Mouse (Mus musculus): ENCODE results near the gene Tbx15.

The Tbx15 gene

DNA sequence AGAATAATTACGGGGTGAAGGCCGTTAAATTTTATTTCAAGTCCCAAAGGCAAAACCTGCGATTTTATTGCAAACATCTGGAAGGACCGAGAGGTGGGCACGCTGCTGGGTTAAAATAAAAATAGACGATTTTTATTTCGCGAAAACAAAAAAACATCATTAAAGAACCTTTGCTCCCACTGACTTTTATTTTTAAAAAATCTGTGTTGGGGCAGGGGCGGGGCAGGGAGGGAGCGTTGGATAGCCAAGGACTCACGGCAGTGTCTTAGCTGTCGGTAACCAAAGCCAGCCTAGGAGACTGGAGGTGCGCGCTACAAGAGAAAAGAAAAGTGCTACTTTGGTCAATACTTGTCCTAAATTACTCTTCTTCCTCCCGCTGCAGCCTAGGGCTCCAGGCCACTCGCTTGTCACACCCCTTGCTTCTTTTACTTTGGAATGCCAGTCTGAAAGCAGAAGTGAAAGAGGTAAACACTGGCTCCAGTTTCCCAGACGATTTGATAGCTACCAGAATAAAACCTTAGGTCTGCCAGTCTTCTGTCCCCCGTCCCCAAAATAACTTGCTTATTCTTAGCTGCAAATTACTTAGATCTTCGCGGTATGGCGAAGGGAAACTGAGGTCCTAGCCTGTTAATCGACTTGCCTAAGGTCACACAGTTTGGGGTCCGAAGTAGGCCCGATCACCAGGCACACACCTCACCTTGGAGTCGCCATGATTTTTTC is 8.8 kb downstream of the Tbx15 start:
- no peak for DNase-seq

DNA sequence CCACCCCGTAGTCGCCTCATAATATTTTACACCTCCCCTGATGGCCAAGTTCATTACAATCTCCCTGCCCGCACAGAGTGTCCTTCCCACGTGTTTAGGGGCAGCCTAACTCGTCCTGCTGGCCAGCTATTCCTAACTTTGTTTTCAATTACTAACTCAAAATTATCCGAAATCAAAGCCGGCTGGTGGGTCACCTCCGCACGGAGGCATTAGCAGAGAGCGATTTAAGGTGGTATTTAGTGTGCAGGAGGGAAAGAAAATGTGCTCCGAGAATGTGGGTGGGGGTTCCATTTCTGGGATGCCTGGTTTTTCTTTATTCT is 9.3 kb downstream of the Tbx15 start:
- no peak for DNase-seq

DNA sequence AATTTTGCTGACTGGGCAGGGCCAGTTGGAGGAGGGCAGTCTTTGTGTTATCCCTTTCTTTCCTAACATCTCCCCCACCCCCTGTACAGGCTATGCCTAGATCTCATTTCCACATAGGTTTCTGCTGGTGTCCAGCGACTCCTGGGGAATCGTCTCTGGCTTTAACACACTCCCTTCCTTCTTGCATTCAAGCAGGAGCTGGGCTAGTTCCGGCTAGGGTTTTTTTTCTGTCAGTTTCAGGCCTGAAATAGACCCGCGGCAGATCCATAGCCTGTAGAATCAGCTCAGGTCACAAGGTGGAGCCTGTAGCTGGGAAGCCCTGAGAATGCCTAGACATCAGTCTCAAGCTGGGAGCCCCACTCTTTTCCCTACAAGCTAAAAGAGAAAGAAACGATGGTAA is 9.7 kb downstream of the Tbx15 start:
- DNase-seq: no peak

DNA sequence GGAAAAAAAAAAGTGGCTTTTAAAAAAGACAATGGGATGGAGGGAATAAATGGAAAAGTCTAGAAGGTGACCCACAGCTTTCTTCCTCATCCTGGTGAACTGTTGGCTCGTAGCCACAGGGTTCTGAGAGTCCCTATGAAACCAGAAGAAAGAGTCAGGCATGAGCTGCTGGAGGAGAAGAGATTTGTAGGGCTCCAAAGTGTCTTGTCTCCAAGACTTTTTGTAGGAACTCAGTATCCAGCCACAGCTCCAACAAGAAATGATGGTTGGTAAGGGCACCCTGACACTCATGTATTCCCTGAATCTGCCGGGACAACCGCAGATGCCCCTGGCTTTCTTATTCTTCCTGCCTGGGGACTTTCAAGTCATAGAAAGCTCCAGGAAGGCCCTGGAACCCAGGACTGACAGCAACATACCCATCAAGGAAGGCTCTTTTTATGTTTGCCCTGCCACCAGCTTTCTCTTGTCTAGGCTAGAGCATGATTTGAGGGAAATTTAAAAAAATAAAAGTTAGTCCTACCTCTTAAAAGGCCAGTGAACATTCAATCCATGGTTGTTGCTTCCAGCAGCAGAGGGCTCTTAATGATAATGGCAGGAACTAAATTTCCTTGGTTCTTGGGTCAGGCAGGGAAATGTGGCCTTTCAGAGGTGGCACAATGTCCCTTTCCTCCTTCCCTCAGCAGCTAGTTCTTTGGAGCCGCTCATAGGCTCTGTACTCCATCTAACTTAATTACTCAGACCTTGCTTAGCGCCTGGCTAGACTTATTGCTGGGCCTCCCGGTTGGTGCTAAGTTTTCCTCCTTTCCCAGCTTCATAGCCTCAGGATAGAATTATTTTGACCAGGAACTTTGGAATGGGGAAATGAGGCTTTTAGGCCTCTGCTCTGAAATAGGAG is 11.3 kb downstream of the Tbx15 start:
- DNase-seq: no peak

DNA sequence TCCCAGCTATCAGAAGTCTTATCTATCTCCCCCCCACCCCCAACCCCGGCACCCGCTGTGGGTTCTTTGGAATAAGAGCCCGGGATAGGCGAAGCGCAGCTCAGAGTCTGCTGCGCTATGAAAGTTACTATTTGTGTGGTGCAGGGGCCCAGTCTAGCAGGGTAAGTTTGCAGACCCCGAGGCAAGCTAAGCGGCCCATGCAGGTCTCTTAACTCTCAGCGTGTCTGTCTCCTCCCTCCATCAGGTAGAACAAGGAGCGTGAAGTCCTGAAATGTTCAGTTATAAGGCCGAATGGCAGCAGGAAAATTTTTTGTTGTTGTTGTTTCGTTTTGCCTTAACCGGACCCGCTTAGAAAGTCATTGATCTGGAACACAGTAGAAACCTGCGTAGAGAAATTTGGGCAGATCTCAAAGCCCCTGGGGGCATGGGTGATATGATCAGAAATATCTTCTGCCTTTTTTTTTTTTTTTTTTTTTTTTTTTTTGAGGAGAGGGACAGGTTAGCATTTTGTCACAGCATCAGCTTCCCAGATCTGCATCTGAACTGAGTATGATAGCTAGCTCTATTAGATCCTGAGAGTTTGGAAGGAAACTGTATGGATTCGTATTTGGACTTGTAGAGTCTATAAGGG is 12.4 kb downstream of the Tbx15 start:
- no peak for DNase-seq

DNA sequence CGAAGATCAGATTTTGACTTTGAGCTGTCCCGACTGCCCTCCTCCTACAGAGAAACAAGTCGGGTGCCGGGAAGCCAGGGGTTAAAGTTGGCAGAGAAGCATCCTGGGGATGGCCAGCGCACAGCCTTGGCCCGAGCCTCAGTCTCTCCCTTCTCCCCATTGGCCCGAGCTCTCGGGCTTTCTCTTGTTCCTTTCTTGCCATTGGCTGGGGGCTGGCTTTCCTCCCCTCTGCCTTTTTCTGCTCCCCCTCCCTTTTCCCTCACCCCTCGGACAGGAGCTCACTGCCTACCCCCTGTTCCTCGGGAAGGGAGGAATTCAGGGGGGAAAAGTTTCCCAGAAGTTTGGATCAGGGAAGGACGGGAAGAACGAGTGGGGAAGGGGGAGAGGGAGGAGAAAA is 12.9 kb downstream of the Tbx15 start:
- DNase-seq: no peak

DNA sequence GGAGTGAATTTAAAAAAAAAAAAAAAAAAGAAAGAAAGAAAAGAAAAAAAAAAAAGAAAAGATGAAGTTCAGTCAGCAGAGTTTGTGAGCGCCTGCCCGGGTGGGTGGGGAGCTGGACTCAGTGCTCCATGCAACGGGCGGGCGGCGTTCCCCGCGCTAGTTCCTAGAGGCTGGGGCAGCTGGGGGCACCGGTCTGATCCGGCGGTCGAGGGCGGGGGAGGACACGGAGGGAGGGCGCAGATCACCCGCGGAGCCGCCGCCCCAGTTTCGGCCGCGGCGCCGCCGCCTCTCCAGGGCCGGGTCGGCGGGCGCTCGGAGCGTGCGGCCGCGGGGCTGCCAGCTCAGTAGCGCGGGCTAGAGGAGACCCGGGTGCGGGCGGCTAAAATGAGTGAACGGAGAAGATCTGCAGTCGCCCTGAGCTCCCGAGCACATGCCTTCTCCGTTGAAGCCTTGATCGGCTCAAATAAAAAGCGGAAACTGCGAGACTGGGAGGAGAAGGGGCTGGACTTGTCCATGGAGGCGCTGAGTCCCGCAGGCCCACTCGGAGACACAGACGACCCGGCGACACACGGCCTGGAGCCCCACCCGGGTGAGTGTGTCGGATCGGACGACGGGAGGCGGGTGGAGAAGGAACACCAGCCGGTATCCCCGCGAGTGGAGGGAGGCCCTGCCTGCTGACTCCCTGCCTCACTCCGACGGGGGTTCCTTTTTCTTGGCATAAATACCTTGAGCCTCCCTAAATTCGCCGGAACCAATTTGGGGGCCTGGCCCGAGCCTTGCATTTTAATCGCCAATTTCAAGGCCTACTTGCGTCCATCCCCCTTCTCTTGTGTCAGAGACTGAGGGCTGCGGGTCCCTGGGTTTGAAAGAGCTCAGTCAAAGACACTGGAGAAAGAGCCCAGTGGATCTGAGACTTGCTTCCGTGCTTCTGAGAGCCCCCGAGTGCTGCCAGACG is 13.6 kb downstream of the Tbx15 start:
- no peak for DNase-seq

DNA sequence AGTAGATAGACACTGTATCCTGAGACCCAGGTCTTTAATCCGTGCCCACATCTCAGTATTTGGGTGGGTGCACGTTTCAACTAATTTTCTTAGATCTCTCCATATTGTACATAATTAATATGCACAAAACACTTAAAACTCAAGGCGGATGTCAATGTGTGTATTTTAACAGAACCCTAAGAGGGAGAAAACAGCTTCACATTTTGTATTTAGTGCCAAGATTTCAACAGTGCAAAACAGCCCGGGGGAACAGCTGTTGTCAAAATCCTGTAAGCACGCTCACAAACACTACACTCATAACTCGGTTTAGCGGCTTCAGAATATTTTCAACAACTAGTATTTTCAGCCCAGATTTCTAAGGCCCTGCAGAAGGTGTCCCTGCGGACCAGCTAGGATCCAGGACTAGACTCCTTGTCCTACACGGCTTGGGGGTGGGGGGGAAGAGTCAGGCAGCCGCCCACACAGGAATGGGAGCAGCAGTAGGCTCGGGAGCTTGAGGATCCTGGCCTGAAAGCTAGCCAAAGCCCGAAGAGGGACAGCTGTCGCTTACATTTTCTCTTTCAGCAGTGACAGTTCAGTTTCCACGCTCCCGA is 14.5 kb downstream of the Tbx15 start:
- DNase-seq: no peak

DNA sequence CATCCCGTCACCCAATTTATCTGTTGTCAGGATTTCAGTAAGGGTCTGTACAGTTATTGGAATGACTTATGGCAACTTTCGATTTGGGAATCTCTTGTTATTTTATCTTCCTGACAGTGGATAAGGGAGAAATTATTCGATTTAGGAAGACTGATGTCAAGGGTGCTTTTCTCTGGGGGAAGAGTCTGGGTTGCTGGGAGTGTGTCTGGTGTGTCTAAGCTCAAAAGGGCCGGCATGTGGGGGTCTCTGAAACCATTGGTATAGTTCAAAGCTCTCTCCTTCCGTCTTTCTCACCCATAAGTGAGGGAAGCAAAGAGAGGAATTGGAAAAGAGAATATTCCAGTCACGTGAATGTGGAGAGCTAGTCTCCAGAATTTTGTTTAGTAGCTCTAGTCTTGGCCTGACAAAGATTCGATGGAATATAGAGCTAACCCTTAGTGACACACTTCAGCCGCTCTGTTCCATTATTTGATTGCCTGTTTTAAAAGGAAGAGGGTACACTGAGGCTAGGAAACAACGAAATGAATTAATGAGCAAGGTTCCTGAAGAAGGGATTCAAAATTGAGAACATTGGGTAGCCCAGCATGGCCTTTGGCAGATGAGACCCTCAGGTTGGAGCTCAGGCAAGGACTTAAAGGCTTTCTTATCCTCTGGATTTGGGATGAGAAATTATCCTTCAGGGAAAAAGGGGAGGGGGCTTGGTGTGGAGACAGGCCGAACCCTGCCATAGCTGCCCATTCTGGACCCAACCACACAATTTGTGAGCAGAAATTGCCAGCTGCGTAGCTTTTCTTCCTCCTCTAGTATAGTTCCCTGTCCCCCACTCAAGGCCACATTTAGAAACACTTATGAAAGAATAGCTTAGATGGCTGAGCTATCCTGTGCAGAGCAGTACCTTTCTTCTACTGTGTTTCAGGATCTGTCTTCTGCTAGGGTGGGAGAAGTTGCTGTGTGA is 15.5 kb downstream of the Tbx15 start:
- no peak for DNase-seq

DNA sequence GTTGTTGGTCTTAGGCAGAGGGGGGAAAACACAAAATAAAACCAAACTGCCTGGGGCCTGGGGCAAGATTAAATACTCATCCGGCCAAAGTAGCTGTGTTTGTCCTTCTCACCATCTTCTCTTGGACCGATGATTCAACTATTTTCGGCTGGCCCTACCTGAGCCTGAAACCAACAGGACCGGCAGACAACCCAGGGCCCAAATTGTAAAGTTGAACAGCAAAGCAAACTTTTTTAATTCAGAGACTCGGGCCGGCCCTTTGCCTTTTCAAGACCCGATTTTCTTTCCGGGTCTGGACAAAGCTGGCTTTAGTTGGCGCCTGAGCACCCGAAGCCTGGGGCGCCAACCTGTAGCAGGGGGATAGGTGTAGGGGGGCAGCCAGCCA is 16.2 kb downstream of the Tbx15 start:
- DNase-seq: no peak

DNA sequence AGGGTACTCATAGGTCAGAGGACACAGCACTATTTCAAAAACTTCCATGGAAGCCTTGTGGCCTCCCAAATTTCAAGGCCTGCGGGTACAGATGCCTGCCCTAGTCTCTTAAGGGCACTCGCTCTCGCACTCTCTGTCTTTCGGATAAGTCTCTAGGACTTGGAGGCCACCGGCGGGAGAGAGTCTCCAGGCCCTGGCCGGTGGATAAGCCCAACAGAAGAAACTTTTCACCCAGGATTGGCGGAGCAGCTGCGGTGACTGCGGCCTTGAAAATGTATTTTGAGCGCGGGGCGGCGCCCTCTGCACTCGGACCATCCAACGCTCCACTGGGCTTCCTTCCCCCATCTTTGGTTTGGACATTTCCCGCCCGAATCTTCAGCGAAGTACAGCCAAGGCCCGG is 16.6 kb downstream of the Tbx15 start:
- DNase-seq: no peak

DNA sequence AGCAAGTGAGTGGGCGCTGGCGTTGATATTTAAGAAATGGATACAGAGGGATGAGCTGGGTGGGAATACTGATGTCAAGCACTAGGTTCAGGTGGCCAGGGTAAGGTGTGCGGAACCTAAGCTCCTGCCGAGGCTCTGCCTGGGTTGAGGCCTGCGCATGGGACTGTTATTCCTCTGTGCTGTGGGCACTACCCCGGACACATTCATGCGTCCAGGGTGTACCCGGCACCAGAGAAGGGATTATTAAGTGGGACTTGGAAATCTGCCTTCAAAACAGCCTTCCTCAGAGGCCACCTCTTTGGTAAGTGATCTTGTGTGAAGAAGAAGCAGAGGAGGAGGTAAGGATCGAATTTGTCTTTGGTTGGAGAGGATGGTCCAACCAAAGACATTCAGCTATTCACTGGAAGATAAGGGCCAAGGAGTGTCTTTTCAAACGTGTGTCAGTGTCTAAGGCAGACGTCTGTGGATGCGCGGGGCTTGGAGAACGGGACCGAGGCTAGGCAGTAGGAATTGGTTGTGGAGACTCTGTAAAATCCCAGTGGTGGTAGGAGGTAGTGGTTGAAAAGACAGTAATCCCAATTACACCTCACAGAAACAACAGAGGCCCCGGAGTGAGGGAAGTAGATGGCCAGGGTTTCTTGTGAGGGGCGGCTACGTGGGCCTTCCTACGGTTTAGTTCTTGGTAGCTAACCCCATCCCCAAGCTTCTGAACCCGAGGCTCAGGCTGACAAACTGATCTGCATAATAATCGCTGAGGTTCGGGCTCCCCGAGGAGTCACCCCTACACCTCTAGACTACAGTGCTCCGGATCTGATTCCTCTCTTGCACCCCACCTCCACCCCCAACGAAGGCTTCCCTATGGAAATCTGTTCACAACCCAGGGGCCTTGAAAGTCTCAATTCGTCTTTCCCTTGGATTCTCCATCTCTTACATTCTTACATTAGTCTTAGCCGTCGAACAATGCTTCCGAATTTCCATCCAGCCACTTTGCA is 17.7 kb downstream of the Tbx15 start:
- no peak for DNase-seq

DNA sequence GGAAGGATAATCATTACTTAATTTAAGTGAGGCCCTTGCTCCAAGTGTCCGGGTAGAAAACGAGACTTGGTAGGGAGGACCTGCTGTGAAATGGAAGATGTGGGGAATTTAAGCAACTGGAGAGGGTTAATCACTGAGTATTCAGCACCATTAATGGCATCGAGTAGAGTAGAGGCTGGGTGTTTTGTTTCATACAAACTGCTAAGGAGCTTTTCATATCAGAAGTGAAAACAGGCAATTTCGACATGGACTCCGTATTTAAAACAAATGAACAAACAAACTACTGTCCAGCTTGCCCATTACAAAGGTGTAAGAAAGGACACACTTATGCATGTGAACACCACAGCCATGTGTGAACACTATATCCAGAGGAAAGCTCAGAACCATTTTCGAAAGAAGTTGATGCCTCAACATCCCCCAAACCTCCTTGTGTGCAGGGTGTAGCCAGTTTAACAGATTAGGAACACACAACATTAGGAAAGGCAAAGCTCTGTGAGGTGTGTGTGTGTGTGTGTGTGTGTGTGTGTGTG is 19.6 kb downstream of the Tbx15 start:
- no peak for DNase-seq

DNA sequence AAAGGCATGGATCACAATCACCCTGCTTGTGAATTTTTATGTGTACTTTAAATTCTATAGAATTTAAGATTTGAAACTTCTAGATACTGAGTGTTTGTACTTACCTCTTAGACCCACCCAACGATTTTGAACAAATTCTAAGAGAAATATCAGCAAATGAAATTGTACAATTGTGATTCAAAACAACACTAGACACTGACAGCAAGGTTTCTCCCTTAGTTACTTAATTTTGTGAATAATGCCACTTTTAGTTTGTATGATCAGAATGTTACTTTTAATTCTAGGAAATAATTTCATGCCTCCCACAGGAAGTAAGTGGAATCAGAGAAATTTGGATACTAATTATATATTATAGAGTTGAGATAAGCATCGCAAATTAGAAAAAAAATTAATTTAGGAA is 20.2 kb downstream of the Tbx15 start:
- DNase-seq: no peak

DNA sequence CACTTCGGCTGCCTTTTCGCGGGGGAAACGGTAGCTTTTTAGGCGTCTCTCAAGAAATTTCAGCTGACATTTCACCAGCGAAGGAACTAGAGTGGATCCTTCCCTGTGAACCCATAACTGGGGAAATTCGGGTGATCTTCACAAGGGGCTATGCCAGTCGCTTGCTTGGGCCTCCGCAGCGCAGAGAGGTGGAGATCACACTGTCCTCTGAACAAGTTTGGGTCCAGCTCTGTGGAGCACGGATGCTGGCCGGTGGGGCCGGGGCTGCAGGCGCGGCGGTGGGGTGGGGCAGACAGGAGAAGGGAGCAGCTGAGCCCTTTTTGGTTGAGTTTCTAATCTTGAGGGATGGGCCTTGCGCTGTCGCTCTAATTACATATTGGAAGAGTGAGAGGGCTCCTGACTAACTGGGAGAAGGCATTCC is 21.2 kb downstream of the Tbx15 start:
- DNase-seq: no peak

DNA sequence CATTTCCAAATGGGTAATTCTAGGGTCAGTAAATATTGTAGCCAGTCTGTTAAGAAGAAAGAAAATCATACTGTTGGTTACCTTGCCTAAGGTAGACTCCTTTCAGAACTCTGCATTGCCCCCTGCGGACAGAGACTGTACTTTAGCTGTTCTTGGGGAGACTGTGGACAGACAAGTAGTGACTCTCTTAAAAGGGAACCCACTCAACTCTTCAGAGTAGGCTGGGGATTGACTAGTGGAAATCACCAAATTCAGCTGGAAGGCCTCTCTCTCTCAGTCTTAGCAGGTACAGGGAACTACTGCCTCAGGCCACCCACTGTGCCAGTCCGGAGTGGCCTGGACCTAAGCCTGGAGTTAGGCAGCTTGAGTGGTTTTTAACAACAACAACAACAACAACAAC is 21.8 kb downstream of the Tbx15 start:
- no peak for DNase-seq

DNA sequence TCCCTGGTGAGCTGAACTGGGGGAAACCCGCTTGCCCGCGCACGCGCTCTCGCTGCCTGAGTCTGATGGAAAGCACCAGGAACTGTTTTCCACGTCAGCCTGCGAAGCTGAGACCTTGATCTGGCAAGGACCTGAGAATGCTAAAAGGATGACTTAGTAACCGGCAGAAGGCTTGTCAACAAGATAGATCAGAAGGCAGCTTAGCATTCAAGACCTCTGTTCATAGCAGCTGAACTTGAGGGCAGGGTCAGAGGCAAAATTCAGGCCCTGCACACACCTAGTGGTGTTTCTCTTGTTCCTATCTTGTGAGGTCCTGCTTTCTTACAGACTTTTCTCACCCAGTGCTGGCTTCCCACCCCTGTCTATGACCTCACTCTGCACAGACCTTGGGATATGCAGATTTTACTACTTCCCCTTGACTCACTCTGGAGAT is 23.3 kb downstream of the Tbx15 start:
- no peak for DNase-seq

DNA sequence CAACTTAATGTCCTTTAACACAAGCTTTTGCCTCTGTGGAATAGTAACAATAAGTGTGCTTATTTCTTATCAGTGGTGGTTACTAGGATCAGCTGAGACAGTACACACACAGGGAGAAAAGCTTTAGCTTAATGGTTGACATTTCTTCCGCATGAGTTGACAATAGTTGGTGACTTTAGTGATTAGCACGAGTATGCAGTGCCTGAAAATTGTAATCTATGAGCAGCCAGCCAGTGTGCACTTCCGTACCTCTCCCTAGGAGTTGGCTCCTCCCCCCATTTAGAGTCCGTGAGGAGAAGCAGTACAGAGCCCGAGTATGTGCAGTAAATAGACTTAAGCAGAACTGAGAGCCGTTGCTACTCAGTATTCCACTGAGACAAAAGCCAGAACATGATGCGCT is 24.5 kb downstream of the Tbx15 start:
- no peak for DNase-seq

DNA sequence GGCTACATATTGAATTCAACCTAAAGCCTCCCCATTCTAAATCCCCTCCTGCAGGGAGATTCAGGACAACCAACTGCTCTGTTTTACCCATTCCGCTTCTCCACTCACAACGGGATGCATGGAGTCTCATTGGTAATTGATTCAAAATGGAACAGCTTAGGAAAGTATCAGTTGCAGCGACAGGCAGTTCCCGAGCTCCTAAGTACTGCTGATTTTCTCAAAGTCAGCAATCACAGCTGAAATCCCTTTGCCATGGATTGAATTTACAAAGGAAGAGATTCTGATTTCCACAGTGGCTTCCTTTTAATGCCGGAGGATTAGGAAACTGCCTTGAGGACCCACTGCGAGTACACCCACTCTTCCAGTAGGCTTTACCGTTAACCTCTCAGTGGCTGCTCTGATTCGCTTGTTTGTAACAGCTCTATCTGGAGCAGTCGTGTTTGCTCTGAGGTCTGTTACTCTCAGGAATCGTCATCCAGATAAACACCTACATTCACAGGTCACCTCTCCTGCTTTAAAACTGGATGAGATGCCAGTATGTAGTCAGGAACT is 26.6 kb downstream of the Tbx15 start:
- no peak for DNase-seq

All from cerebellum, adult 11-12 months (tissue).